Mouse (Mus musculus) neural tube, embryonic 13.5 days (tissue): ENCODE measurements around the gene Slc16a12. TPM values are rescaled to one million over a fixed set of nuclear protein-coding genes. Genes with fewer than 3 reads are reported as not detected.
"Not testable (repeated sequence)": the region's sequence is repeated elsewhere in the genome, so short reads cannot be mapped to it uniquely, and the experiment has no call there.

Source experiments
- ATAC-seq: fragments of 200-750 bp; cut with Nextera tagmentation; 2 replicates; pipeline ENCODE4 v1.8.0; 2017; ENCODE audit warnings: low read depth, mild to moderate bottlenecking, moderate TSS enrichment, moderate library complexity
- H3K27ac ChIP-seq: fragments of 300-500 bp; sonication (generic); replicated peaks from 2 replicates; pipeline ENCODE4 v1.5.1; 2015; ENCODE audit warnings: moderate library complexity, mild to moderate bottlenecking, inconsistent platforms
- H3K27me3 ChIP-seq: fragments of 300-500 bp; sonication (generic); 2 replicates; pipeline ENCODE4 v1.6.1; 2015; ENCODE audit warnings: mild to moderate bottlenecking, inconsistent platforms
- H3K36me3 ChIP-seq: fragments of 300-500 bp; sonication (generic); 2 replicates; pipeline ENCODE4 v1.6.1; 2015; ENCODE audit warnings: mild to moderate bottlenecking, inconsistent platforms
- H3K4me1 ChIP-seq: fragments of 300-500 bp; sonication (generic); replicated peaks from 2 replicates; pipeline ENCODE4 v1.6.1; 2015; ENCODE audit warnings: inconsistent platforms
- H3K4me2 ChIP-seq: fragments of 300-500 bp; sonication (generic); 2 replicates; pipeline ENCODE4 v1.6.1; 2015; ENCODE audit warnings: inconsistent platforms, mild to moderate bottlenecking, moderate library complexity
- H3K4me3 ChIP-seq: fragments of 300-500 bp; sonication (generic); 2 replicates; pipeline ENCODE4 v1.5.1; 2015; ENCODE audit warnings: mild to moderate bottlenecking, inconsistent platforms
- H3K9ac ChIP-seq: fragments of 300-500 bp; sonication (generic); 2 replicates; pipeline ENCODE4 v1.6.1; 2015; ENCODE audit warnings: moderate library complexity, mild to moderate bottlenecking, inconsistent platforms
- H3K9me3 ChIP-seq: fragments of 300-500 bp; sonication (generic); 2 replicates; pipeline ENCODE4 v1.6.1; 2016; ENCODE audit warnings: inconsistent platforms
- WGBS: fragments of 180-500 bp; shearing (Covaris S2); methylation state at CpG from one replicate; pipeline ENCODE4 v1.1.7; 2015; 5-methylcytosine and 5-hydroxymethylcytosine counted together
- polyA plus RNA-seq: library from polyadenylated mRNA; unstranded; fragments of >200 nt; fragmentation: Nextera tagmentation; extraction: Ambion mirVana; gene quantifications from 2 replicates; pipeline ENCODE4 v1.2.1, GENCODE M21; 2015

Gene Slc16a12
- polyA plus RNA-seq, 1 experiment from 2014 or later: 2.0 TPM

DNA sequence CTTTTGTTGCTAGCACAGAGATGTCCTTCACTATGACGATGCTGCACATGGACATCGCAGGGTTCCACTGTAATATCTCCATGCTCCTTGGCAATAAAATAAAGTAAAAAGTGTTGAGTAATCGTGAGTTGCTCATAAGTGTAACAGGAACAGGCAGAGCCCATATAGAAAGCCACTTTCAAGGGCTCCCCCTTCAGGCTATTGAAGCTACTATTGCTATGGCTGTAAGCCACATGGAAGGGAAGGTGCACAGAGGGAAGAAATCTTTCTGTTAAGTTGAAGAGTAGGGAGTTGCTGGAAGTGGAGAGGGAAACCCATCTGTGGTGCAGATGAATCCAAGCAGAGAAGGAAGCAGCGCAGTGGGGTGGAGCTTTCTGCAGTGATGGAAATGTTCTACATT is 4.1 kb upstream of the Slc16a12 start:
- no peak for ATAC-seq
- WGBS: 85% methylated on average over 4 of the region's 4 CpGs
- peaks cover 14% of the 10 kb centered on the region for H3K4me1 ChIP-seq

DNA sequence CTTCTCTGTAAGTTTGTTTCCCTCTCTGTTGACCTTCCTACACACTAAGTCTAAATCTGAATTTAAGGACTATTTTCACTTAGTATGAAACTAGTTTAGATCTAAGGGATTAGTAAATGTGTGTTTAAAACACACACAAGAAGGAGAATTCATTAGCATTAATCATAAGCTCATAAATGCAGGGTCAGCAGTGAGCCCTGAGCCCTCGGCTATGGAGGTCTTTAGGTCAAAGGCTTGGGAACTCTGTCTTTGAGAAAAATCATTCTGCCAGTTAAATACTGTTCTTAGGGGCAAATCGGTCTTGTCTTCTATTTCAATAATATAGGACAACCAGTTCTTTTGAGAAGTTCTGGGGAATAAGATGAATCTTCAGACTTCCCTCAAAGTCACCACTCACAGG is 1.9 kb upstream of the Slc16a12 start:
- Histone ChIP-seq H3K36me3 (no peaks in the 10 kb centered on the region), H3K4me1 (peaks cover 14% of the 10 kb centered on the region), H3K4me3 (no peak overlapping the region), H3K27ac (no peak overlapping the region), H3K27me3 (peaks cover 35% of the 10 kb centered on the region), H3K4me2 (no peak overlapping the region), H3K9ac (no peak overlapping the region), H3K9me3 (no peaks in the 10 kb centered on the region)
- WGBS: 66% methylated on average over 2 of the region's 2 CpGs
- ATAC-seq: no peak

More for the DNA sequence above, 4.1 kb upstream of the Slc16a12 start:
- Histone ChIP-seq H3K4me3 (no peak overlapping the region), H3K4me2 (no peak overlapping the region), H3K27ac (no peak overlapping the region), H3K27me3 (peaks cover 19% of the 10 kb centered on the region), H3K36me3 (no peaks in the 10 kb centered on the region), H3K9me3 (no peaks in the 10 kb centered on the region), H3K9ac (no peak overlapping the region)

DNA sequence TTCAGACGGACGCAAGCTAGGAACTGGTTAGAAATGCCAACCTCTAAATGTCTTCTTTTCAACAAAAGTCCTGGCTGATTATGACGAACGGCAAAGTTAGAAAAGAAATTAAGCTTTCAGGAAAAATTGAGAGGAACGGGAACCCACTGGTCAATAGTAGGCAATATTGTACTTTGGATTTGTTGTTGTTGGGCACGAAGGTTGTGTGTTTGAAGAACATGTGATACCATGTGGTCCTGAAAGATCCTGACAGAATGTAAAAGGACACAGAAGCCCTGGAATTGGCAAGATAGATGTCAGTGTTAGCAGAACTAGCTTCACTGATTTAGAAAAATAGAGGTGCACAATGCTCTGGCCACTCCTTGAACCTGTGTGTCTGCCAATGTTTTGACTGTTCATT is 880 bp upstream of the Slc16a12 start:
- WGBS: 97% methylated on average over 6 of the region's 6 CpGs
- not testable (repeated sequence) for H3K27ac ChIP-seq, H3K4me2 ChIP-seq, H3K9me3 ChIP-seq, H3K36me3 ChIP-seq, ATAC-seq, H3K9ac ChIP-seq, H3K4me3 ChIP-seq
- Histone ChIP-seq H3K4me1 (peaks cover 14% of the 10 kb centered on the region), H3K27me3 (peaks cover 35% of the 10 kb centered on the region)

DNA sequence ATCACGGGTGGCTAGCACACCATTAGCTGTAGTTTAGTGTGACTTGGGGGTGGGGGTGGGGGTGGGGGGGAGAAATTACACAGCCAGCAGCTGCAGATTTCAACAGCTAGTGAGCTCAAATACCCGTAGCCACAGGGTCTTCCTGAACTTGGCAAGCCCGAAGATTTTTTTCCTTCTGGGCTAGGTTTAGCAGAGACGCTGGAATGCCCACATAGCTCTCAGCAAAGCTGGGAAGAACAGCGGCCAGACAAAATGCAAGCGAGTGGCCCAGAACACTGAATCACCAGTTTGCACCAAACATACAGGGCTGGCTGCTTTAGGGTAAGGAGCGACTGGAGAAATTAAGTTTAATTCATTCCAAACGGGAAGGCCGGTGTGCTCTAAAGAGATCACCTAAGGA is 888 bp downstream of the Slc16a12 start:
- H3K4me2 ChIP-seq: peak overlapping the region; percentile 99
- no peaks in the 10 kb centered on the region for H3K9me3 ChIP-seq
- H3K4me1 ChIP-seq: peaks cover 14% of the 10 kb centered on the region
- H3K27me3 ChIP-seq: peaks cover 35% of the 10 kb centered on the region
- ATAC-seq: no peak
- H3K27ac ChIP-seq: no peak overlapping the region
- no peaks in the 10 kb centered on the region for H3K36me3 ChIP-seq
- H3K9ac ChIP-seq: peak overlapping the region; percentile 71; the same call in 1 of the 2 replicates
- H3K4me3 ChIP-seq: peak overlapping the region; percentile 53
- 14% methylated on average over 9 of the region's 9 CpGs for WGBS

DNA sequence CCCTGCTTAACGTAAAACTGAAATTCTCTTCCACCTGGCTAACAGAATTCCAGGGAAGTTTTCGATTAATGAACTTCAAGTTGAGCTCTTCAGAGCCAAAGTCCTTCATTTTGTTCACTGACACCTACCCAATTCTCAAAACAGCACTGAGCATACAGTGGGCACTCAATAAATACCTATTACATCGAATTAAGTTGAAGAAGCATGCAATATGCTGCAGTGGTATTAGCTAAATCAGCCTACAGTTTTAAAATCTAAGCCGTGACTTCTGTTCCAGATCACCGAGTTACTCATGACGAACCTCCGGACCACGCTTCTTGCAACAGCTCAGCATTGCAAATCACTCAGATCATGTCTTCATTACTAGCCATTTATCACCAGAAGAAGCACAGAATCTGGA is 2.1 kb downstream of the Slc16a12 start:
- Histone ChIP-seq H3K36me3 (no peaks in the 10 kb centered on the region), H3K4me1 (peaks cover 14% of the 10 kb centered on the region), H3K4me2 (no peak overlapping the region), H3K9me3 (no peaks in the 10 kb centered on the region), H3K27ac (no peak overlapping the region), H3K9ac (no peak overlapping the region), H3K4me3 (no peak overlapping the region), H3K27me3 (peaks cover 35% of the 10 kb centered on the region)
- WGBS: 82% methylated on average over 8 of the region's 8 CpGs
- no peak for ATAC-seq

DNA sequence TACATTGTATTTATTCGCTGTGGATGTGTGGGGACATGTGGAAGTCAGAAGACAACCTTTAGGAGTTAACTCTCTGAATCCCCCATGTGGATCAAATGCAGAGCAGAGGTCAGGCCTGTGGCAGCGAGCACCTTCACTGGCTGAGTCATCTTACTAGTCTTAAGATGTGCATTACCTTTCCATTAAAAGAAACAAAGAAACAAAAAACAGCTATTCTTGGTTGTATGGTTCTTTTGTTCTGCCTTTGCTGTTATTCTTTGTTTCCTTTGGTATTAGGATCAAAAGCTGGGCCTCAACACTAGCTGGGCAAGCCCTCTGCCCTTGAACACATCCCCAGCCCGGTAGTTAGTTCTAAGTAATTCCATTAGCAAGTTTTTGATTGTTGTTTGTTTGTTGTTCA is 9.2 kb downstream of the Slc16a12 start:
- Histone ChIP-seq H3K9ac (no peak overlapping the region), H3K4me3 (no peak overlapping the region), H3K36me3 (no peaks in the 10 kb centered on the region), H3K27me3 (no peaks in the 10 kb centered on the region), H3K4me2 (no peak overlapping the region), H3K27ac (no peak overlapping the region), H3K9me3 (no peaks in the 10 kb centered on the region), H3K4me1 (no peaks in the 10 kb centered on the region)
- no peak for ATAC-seq
- WGBS: 85% methylated on average over 3 of the region's 3 CpGs

DNA sequence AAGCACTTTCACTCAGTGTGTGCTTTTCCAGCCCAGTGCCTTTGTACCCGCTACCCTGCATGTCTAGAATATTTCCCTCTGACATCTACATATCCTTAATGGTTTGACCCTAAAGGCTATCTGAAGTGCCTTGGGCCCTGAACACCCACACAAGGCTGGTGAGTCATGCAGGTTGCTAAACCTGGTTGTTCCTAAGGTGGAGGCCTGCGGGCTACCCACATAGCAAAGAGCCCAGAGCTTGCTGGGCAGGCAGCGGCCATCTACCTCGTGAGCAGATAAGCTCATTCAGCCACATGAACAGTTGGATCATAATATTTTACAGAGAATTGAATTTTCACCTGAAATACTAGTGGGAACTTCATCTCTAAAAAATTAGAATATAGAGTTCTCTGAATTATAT is 11.2 kb downstream of the Slc16a12 start:
- Histone ChIP-seq H3K9me3 (no peaks in the 10 kb centered on the region), H3K4me1 (no peaks in the 10 kb centered on the region), H3K4me2 (no peak overlapping the region), H3K27ac (no peak overlapping the region), H3K36me3 (no peaks in the 10 kb centered on the region), H3K27me3 (no peaks in the 10 kb centered on the region), H3K4me3 (no peak overlapping the region), H3K9ac (no peak overlapping the region)
- no peak for ATAC-seq
- 91% methylated on average over 4 of the region's 4 CpGs for WGBS

DNA sequence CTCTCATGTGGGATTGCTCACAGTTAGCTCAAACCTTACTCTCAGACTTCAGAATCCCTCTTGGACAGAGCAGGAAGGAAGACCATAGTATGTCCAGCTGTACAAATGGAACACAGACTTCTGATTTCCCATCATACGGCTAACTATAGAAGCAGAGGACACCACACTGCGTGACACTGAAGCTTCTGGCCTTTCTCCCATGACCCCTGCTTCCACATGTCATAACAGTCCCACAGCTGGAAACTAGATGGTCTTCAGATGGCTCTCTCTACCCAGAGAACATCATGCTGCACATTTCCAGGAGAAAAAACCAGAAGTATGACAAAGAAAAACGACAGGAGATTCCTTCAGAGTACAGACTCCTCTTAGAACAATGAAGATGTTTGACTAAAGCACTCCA is 14.1 kb downstream of the Slc16a12 start:
- Histone ChIP-seq H3K9ac (no peak overlapping the region), H3K36me3 (no peaks in the 10 kb centered on the region), H3K4me2 (no peak overlapping the region), H3K27ac (no peak overlapping the region), H3K4me1 (no peaks in the 10 kb centered on the region), H3K27me3 (no peaks in the 10 kb centered on the region), H3K9me3 (no peaks in the 10 kb centered on the region), H3K4me3 (no peak overlapping the region)
- WGBS: 67% methylated on average over 3 of the region's 3 CpGs
- ATAC-seq: no peak

DNA sequence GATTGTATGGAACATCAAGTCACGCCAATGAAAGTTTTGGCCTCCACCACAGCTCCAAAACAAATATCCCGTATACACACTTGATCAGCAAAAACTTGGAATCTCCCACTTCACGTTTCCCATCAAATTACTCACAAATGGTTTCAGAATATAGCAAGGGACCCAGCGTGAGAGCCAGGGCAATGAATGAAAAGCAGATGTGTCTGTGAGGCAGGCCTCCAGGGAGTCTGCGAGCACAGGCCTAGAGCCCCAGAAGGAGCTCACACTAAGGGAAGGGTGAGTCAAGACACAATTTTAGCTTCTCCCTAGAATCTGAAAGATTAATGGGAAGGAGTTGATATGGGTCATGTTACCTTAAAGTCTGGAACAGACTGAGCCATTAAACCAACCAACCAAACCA is 15.7 kb downstream of the Slc16a12 start:
- WGBS: 80% methylated on average over 5 of the region's 5 CpGs
- Histone ChIP-seq H3K4me2 (no peak overlapping the region), H3K36me3 (no peaks in the 10 kb centered on the region), H3K4me3 (no peak overlapping the region), H3K9me3 (no peaks in the 10 kb centered on the region), H3K9ac (no peak overlapping the region), H3K4me1 (no peaks in the 10 kb centered on the region), H3K27me3 (no peaks in the 10 kb centered on the region), H3K27ac (no peak overlapping the region)
- ATAC-seq: no peak

DNA sequence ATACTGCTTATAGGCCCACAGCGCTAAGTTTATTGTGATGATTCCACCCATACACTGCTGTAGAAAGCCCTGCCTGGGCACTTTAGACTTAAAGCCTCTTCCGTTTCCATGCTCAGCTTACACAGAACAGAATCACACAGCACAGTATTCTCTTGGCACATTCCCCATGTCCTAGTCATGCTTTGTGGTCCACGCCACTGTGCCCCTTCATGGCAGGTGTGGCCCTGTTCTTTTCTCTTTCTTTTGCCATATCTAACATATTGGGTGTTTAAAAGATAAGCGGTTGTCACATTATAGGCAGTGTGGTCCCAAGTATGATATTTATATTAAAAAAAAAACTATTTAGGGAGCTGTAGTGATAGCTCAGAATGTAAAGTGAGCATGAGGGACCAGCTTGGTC is 16.5 kb downstream of the Slc16a12 start:
- 92% methylated on average over 4 of the region's 4 CpGs for WGBS
- no peak overlapping the region for H3K4me3 ChIP-seq
- H3K9me3 ChIP-seq: no peaks in the 10 kb centered on the region
- ATAC-seq: no peak
- H3K4me1 ChIP-seq: no peaks in the 10 kb centered on the region
- no peaks in the 10 kb centered on the region for H3K27me3 ChIP-seq
- H3K27ac ChIP-seq: no peak overlapping the region
- H3K4me2 ChIP-seq: no peak overlapping the region
- H3K9ac ChIP-seq: no peak overlapping the region
- H3K36me3 ChIP-seq: no peaks in the 10 kb centered on the region

DNA sequence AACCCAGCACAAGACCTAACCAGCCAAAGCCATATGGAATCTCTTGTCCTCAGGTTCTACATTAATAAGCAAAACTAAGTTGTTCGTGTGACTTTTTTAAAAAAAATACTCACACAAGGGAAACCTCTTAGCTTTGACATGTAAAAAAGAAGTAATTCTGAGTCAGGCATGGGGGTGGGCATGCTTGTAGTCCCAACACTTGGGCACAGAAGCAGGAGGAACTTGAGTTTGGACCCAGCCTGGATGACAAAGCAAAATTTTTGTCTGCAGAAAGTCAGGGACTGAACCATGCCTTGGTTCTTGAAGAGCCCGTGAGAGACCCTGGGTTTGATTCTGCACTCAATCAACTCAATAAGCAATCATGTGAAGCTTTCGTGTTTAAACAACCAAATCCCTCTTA is 17.6 kb downstream of the Slc16a12 start:
- no peak overlapping the region for H3K4me3 ChIP-seq
- no peak overlapping the region for H3K9ac ChIP-seq
- 88% methylated on average over 3 of the region's 3 CpGs for WGBS
- ATAC-seq: no peak
- H3K36me3 ChIP-seq: no peaks in the 10 kb centered on the region
- no peak overlapping the region for H3K4me2 ChIP-seq
- H3K27me3 ChIP-seq: no peaks in the 10 kb centered on the region
- H3K4me1 ChIP-seq: no peaks in the 10 kb centered on the region
- no peaks in the 10 kb centered on the region for H3K9me3 ChIP-seq
- H3K27ac ChIP-seq: no peak overlapping the region

DNA sequence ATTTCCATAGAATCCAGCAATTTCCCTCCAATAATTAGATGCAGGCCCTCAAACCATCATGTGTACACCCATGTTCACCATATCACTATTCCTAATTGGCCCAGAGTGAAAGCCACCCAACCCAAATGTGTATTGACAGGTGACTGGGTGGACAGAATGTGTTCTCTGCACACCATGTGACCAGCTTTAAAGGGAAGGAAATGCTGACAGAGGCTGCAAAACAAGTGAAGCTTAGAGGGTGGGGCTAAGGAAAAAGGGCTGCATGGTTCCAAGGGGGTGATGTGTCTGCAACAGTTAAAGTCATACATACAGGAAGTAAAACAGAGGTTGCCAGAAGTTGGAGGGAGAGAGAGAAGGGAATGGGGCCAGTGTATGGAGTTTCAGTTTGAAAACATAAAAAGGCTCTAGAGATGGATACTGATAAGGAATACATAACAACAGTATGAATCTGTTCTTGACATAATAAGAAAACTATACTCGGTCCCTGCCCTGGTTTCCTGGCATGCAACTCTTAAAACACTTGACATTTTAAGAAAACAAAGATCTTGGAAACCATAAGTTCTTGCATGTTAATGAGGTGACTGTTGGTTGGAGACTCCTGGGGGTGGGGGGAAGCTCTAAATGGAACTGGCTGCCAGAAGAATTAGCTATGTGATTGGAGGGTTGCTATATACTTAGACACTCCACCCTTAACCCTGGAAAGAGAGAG is 20.7 kb downstream of the Slc16a12 start:
- WGBS: 88% methylated on average over 1 of the region's 1 CpGs
- no peak overlapping the region for H3K4me3 ChIP-seq
- no peak overlapping the region for H3K9ac ChIP-seq

DNA sequence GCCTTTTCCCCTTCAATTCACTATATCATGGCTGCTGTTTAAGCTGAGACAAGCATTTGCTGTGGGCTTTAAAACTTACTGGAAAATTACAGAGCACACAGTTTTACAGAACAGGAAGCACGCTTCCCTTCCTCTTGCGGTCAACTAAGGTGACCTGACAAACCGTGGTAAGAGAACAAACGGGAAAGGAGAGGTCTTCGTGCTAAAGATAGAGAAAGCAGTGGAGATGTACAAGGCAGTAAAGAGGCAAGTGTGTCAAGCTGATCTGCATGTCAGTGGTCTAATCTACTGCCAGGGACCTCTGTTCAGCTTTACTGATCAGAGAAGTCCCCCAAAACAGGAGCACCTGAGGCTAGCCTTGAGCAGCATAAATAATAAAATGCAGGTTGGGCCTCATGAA is 21.7 kb downstream of the Slc16a12 start:
- H3K36me3 ChIP-seq: no peaks in the 10 kb centered on the region
- no peaks in the 10 kb centered on the region for H3K27me3 ChIP-seq
- no peak overlapping the region for H3K4me3 ChIP-seq
- ATAC-seq: no peak
- H3K4me1 ChIP-seq: no peaks in the 10 kb centered on the region
- H3K9ac ChIP-seq: no peak overlapping the region
- H3K4me2 ChIP-seq: no peak overlapping the region
- 87% methylated on average over 5 of the region's 5 CpGs for WGBS
- no peak overlapping the region for H3K27ac ChIP-seq
- H3K9me3 ChIP-seq: no peaks in the 10 kb centered on the region

More for the DNA sequence above, 20.7 kb downstream of the Slc16a12 start:
- Histone ChIP-seq H3K36me3 (no peaks in the 10 kb centered on the region), H3K9me3 (no peaks in the 10 kb centered on the region), H3K4me2 (no peak overlapping the region), H3K4me1 (no peaks in the 10 kb centered on the region), H3K27ac (no peak overlapping the region), H3K27me3 (no peaks in the 10 kb centered on the region)
- ATAC-seq: no peak
